Mouse (Mus musculus): ENCODE measurements around the gene Gorasp2. TPM values are rescaled to one million over a fixed set of nuclear protein-coding genes. Genes with fewer than 3 reads are reported as not detected.

Gorasp2 gene
- polyA plus RNA-seq, 1 experiment from 2014 or later, result 147 TPM

DNA sequence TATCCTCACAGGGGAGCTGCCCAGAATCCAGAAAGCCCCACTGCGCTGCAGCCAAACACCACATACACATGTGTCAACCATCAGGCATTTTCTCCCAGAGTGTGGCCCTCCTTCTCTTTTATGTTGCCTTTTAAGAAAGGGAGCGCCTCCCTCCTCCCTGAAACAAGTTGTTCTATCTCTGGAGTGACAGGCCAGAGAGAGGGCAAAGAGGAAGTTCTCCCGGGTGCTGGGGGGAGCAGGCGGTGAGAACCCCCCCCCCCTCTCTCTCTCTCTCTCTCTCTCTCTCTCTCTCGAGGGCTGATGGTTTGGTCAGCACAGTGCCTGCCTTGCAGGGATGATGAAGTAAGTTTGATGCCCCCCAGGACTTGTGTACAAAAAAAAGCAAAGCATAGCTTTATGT lies 41.0 kb downstream of the Gorasp2 start:
- H3K36me3 ChIP-seq (ENCODE audit: control insufficient read depth, insufficient read depth, low read length), result no peaks in the 10 kb centered on the region
- no peaks in the 10 kb centered on the region for H3K4me1 ChIP-seq (replicated peaks; ENCODE audit: control insufficient read depth, insufficient read depth, low read length)
- no peak overlapping the region for H3K4me2 ChIP-seq (replicated peaks; ENCODE audit: low read depth, low read length)
- DNase-seq (ENCODE audit: low spot score) (no peak), ATAC-seq (ENCODE audit: low FRiP score) (no peak)
- H3K27me3 ChIP-seq (ENCODE audit: control insufficient read depth, insufficient read depth, low read length), result no peaks in the 10 kb centered on the region
- no peaks in the 10 kb centered on the region for H3K9me3 ChIP-seq (ENCODE audit: control insufficient read depth, low read length)
- WGBS, result 38% methylated on average over 5 of the region's 5 CpGs
- no peak overlapping the region for H3K27ac ChIP-seq (ENCODE audit: low read depth, low read length)
- H3K4me3 ChIP-seq (ENCODE audit: low read depth, low read length), result no peak overlapping the region
- H3K9ac ChIP-seq (ENCODE audit: low read depth, low read length), result no peak overlapping the region

DNA sequence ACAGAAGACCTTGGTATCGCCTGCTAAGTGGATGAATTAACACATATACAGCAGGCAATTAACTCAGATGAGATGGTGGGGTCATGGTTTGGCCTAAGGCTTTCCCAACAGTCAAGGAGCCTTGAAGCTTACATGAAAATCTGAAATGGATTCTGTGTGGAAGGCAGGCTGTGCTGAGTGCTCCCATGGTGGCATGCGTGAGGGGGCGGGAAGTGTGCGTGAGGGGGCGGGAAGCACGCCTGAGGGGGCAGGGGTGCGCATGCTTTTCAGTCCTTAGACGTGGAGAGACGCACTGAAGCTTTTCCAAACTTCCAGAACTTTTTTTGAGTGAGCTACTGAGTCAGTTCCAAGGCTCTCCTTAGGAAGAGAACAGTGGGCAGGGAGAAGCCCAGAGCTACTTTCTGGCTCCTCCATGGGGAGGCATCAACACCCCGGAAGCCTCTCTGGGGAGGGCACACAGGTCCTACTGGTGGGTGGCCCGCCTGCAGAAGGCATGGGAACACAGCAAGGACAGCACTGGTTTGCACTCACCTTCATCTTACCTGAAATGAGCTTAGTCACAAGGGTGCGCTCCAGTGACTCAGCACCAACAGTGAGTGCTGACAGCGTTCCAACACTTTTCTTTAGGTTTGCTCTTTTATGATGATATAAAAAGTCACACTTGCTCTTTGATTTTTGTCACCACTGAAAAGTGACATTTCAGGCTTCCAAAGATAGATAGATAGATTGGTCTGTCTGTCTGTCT lies 47.8 kb downstream of the Gorasp2 start:
- no peaks in the 10 kb centered on the region for H3K9me3 ChIP-seq (ENCODE audit: control insufficient read depth, low read length)
- H3K4me1 ChIP-seq (replicated peaks; ENCODE audit: control insufficient read depth, insufficient read depth, low read length), result no peaks in the 10 kb centered on the region
- no peak overlapping the region for H3K27ac ChIP-seq (ENCODE audit: low read depth, low read length)
- H3K27me3 ChIP-seq (ENCODE audit: control insufficient read depth, insufficient read depth, low read length), result no peaks in the 10 kb centered on the region
- H3K4me2 ChIP-seq (replicated peaks; ENCODE audit: low read depth, low read length), result no peak overlapping the region
- no peak for DNase-seq (ENCODE audit: low spot score)
- no peak overlapping the region for H3K4me3 ChIP-seq (ENCODE audit: low read depth, low read length)
- WGBS, result 81% methylated on average over 13 of the region's 13 CpGs
- ATAC-seq (ENCODE audit: low FRiP score), result no peak
- no peak overlapping the region for H3K9ac ChIP-seq (ENCODE audit: low read depth, low read length)
- peaks cover 5% of the 10 kb centered on the region; the same call in 1 of the 2 replicates for H3K36me3 ChIP-seq (ENCODE audit: control insufficient read depth, insufficient read depth, low read length)

DNA sequence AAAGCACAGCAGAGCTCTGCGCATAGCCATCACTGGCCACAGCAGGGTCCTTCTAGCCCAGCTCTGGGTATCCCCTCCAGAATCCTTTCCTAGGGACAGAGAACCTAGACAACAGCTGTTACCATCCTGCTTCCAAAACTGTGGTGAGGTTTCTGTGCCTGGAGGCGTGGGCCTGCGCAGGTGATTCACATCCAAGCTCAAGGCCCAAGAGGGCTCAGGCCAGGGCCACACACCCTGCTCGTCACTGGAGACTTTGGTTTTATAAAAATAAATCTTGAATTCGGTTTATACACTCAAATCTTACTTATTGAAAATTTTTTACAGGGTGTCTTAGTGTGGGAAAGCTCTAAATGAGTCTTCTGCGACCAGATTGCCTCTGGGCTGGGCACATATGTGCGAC lies 48.9 kb downstream of the Gorasp2 start:
- DNase-seq (ENCODE audit: low spot score) (no peak), ATAC-seq (ENCODE audit: low FRiP score) (no peak)
- H3K4me2 ChIP-seq (replicated peaks; ENCODE audit: low read depth, low read length), result no peak overlapping the region
- no peaks in the 10 kb centered on the region for H3K4me1 ChIP-seq (replicated peaks; ENCODE audit: control insufficient read depth, insufficient read depth, low read length)
- no peak overlapping the region for H3K9ac ChIP-seq (ENCODE audit: low read depth, low read length)
- no peak overlapping the region for H3K27ac ChIP-seq (ENCODE audit: low read depth, low read length)
- H3K27me3 ChIP-seq (ENCODE audit: control insufficient read depth, insufficient read depth, low read length), result no peaks in the 10 kb centered on the region
- 96% methylated on average over 7 of the region's 7 CpGs for WGBS
- peaks cover 8% of the 10 kb centered on the region; the same call in 1 of the 2 replicates for H3K36me3 ChIP-seq (ENCODE audit: control insufficient read depth, insufficient read depth, low read length)
- no peak overlapping the region for H3K4me3 ChIP-seq (ENCODE audit: low read depth, low read length)
- no peaks in the 10 kb centered on the region for H3K9me3 ChIP-seq (ENCODE audit: control insufficient read depth, low read length)

DNA sequence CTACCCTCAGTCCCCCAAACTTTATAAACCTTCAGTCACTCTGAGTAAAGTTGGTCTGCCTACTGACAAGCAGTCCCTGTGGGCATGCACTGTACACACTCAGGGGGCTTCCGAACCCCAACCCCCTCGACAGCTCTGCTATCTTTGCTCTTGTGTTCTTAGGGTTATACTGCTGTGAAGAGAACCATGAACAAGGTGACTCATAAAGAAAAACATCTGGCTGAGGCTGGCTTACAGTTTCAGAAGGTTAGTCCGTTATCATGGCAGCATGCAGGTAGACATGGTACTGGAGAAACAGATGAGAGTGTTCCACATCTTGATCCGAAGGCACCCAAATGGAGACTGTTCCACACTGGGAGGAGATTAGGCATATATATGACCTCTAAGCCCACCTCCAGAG lies 49.5 kb downstream of the Gorasp2 start:
- Histone ChIP-seq H3K4me1 (replicated peaks; ENCODE audit: control insufficient read depth, insufficient read depth, low read length) (no peaks in the 10 kb centered on the region), H3K9me3 (ENCODE audit: control insufficient read depth, low read length) (no peaks in the 10 kb centered on the region), H3K36me3 (ENCODE audit: control insufficient read depth, insufficient read depth, low read length) (peaks cover 8% of the 10 kb centered on the region; the same call in 1 of the 2 replicates), H3K4me2 (replicated peaks; ENCODE audit: low read depth, low read length) (no peak overlapping the region), H3K4me3 (ENCODE audit: low read depth, low read length) (no peak overlapping the region), H3K9ac (ENCODE audit: low read depth, low read length) (no peak overlapping the region), H3K27ac (ENCODE audit: low read depth, low read length) (no peak overlapping the region), H3K27me3 (ENCODE audit: control insufficient read depth, insufficient read depth, low read length) (no peaks in the 10 kb centered on the region)
- WGBS, result 94% methylated on average over 4 of the region's 4 CpGs
- ATAC-seq (ENCODE audit: low FRiP score) (no peak), DNase-seq (ENCODE audit: low spot score) (no peak)

DNA sequence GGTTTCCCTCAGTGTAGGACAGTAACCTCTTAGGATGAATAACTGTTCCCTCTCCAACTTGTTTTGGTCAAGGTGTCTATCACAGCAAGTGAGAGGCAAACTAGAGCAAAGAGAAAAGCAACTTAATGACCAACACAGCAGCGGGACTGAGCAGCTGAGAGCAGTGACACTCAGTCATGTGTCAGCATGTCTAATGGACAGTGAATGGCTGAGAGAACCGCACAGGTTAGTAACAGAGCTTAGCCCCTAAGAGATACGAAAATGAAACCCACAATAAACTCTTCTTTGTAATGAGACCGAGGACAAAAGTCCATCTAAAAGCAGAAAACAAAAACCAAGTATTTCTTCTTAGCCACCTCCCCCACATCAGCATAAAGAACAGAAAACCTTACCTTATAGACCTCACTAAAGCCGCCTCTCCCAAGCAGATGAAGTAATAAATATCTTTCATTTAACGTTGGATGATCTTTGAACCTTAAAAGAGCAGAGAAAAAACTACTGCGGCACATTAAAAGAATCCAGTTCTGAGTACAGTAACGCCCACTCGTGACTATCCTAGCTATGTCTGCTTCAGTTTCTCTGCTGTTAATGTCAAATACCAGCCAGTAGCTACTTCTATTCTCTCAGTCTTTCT lies 62.4 kb downstream of the Gorasp2 start:
- Histone ChIP-seq H3K4me2 (replicated peaks; ENCODE audit: low read depth, low read length) (no peak overlapping the region), H3K27me3 (ENCODE audit: control insufficient read depth, insufficient read depth, low read length) (no peaks in the 10 kb centered on the region), H3K4me1 (replicated peaks; ENCODE audit: control insufficient read depth, insufficient read depth, low read length) (no peaks in the 10 kb centered on the region), H3K4me3 (ENCODE audit: low read depth, low read length) (no peak overlapping the region), H3K27ac (ENCODE audit: low read depth, low read length) (no peak overlapping the region), H3K9ac (ENCODE audit: low read depth, low read length) (no peak overlapping the region), H3K9me3 (ENCODE audit: control insufficient read depth, low read length) (no peaks in the 10 kb centered on the region), H3K36me3 (ENCODE audit: control insufficient read depth, insufficient read depth, low read length) (no peaks in the 10 kb centered on the region)
- 91% methylated on average over 9 of the region's 9 CpGs for WGBS
- no peak for DNase-seq (ENCODE audit: low spot score)
- ATAC-seq (ENCODE audit: low FRiP score), result no peak

DNA sequence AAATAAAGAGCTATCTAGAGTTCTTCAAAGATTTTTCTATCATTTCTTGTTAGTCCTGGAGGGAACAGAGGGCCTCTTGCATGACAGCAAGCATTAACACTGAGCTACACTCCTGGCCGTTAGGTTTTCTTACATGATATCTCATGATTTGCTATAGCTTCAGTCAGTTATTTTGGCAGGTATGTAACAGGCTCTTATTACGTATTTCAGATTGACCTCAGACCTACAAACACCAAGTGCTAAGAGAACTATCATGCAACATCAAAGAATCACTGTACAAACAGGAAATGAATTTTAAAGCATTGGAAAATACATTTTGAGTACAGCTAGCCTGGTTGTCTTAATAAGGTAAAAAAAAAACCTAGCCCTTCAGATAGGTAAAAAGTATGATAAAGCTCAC lies 65.7 kb downstream of the Gorasp2 start:
- DNase-seq (ENCODE audit: low spot score), result no peak
- Histone ChIP-seq H3K9ac (ENCODE audit: low read depth, low read length) (no peak overlapping the region), H3K27ac (ENCODE audit: low read depth, low read length) (no peak overlapping the region), H3K9me3 (ENCODE audit: control insufficient read depth, low read length) (no peaks in the 10 kb centered on the region), H3K4me2 (replicated peaks; ENCODE audit: low read depth, low read length) (no peak overlapping the region), H3K4me3 (ENCODE audit: low read depth, low read length) (no peak overlapping the region), H3K36me3 (ENCODE audit: control insufficient read depth, insufficient read depth, low read length) (no peaks in the 10 kb centered on the region), H3K4me1 (replicated peaks; ENCODE audit: control insufficient read depth, insufficient read depth, low read length) (no peaks in the 10 kb centered on the region), H3K27me3 (ENCODE audit: control insufficient read depth, insufficient read depth, low read length) (no peaks in the 10 kb centered on the region)
- WGBS, result 85% methylated on average over 2 of the region's 2 CpGs
- ATAC-seq (ENCODE audit: low FRiP score), result no peak

DNA sequence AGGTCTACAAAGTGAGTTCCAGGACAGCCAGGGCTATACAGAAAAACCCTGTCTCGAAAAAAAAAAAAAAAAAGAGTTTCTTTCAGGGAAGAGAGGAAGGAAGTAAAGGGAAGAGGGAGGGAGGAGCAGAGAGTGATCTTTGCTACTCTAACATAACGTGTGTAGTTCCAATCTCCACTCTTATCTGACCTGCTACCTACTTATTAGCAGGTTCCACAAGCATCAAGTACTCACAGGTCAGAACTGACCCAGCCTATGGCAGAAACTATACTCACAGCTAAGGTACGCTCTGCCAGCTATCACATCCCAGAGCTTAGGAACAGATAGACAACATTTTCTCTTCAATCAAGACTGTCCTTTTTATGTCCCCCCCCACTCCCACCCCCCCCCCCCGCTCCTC lies 74.2 kb downstream of the Gorasp2 start:
- H3K4me2 ChIP-seq (replicated peaks; ENCODE audit: low read depth, low read length), result no peak overlapping the region
- no peaks in the 10 kb centered on the region for H3K36me3 ChIP-seq (ENCODE audit: control insufficient read depth, insufficient read depth, low read length)
- 79% methylated on average over 4 of the region's 4 CpGs for WGBS
- H3K27me3 ChIP-seq (ENCODE audit: control insufficient read depth, insufficient read depth, low read length), result no peaks in the 10 kb centered on the region
- H3K4me3 ChIP-seq (ENCODE audit: low read depth, low read length), result no peak overlapping the region
- DNase-seq (ENCODE audit: low spot score) (no peak), ATAC-seq (ENCODE audit: low FRiP score) (no peak)
- no peaks in the 10 kb centered on the region for H3K9me3 ChIP-seq (ENCODE audit: control insufficient read depth, low read length)
- no peaks in the 10 kb centered on the region for H3K4me1 ChIP-seq (replicated peaks; ENCODE audit: control insufficient read depth, insufficient read depth, low read length)
- no peak overlapping the region for H3K27ac ChIP-seq (ENCODE audit: low read depth, low read length)
- no peak overlapping the region for H3K9ac ChIP-seq (ENCODE audit: low read depth, low read length)

DNA sequence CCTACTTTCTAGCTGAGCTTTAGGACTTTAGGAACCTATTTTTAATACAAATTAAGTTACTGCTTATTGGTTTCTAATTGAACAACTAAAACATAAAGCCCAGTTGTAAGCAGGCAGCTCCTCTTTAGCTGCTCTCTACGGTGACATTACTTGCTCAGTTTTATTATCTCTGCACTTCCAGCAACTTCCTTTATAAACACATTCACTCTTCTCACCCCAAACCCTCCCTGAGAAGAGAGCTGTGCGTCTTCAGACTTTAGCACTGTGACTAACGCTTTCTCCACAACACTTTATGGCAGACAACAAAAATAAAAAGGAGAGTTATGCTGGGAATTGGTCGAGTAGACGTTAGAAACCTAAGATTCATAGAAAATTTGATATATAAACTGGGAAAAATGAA lies 74.6 kb downstream of the Gorasp2 start:
- H3K9me3 ChIP-seq (ENCODE audit: control insufficient read depth, low read length), result no peaks in the 10 kb centered on the region
- ATAC-seq (ENCODE audit: low FRiP score) (no peak), DNase-seq (ENCODE audit: low spot score) (no peak)
- no peaks in the 10 kb centered on the region for H3K27me3 ChIP-seq (ENCODE audit: control insufficient read depth, insufficient read depth, low read length)
- 95% methylated on average over 5 of the region's 5 CpGs for WGBS
- no peak overlapping the region for H3K27ac ChIP-seq (ENCODE audit: low read depth, low read length)
- no peak overlapping the region for H3K4me2 ChIP-seq (replicated peaks; ENCODE audit: low read depth, low read length)
- H3K9ac ChIP-seq (ENCODE audit: low read depth, low read length), result no peak overlapping the region
- no peaks in the 10 kb centered on the region for H3K36me3 ChIP-seq (ENCODE audit: control insufficient read depth, insufficient read depth, low read length)
- H3K4me3 ChIP-seq (ENCODE audit: low read depth, low read length), result no peak overlapping the region
- no peaks in the 10 kb centered on the region for H3K4me1 ChIP-seq (replicated peaks; ENCODE audit: control insufficient read depth, insufficient read depth, low read length)

DNA sequence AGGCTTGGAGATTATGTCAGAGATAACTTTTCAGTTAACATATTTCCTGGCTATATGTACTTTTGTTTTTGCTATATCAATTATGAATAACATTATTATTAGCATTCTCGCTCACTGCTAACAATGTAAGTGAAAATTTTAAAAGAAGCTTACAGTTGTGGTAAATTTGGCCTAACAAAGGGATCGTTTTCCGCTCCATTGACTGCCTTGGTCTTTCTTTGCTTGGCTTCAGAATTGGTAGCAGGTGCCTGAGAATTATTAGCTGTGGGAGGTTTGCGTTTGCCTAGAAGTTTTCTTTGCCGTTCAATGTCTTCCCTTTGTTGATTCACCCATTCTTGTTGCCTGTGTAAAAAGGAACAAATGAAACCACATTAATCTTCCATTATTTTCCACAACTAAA lies 80.5 kb downstream of the Gorasp2 start:
- ATAC-seq (ENCODE audit: low FRiP score) (no peak), DNase-seq (ENCODE audit: low spot score) (no peak)
- H3K4me1 ChIP-seq (replicated peaks; ENCODE audit: control insufficient read depth, insufficient read depth, low read length), result no peaks in the 10 kb centered on the region
- H3K27me3 ChIP-seq (ENCODE audit: control insufficient read depth, insufficient read depth, low read length), result no peaks in the 10 kb centered on the region
- no peak overlapping the region for H3K27ac ChIP-seq (ENCODE audit: low read depth, low read length)
- no peak overlapping the region for H3K9ac ChIP-seq (ENCODE audit: low read depth, low read length)
- no peak overlapping the region for H3K4me2 ChIP-seq (replicated peaks; ENCODE audit: low read depth, low read length)
- WGBS, result 63% methylated on average over 5 of the region's 5 CpGs
- H3K4me3 ChIP-seq (ENCODE audit: low read depth, low read length), result no peak overlapping the region
- 0 out of 2 replicates have a peak, but pooled peaks cover 5% of the 10 kb centered on the region for H3K36me3 ChIP-seq (ENCODE audit: control insufficient read depth, insufficient read depth, low read length)
- H3K9me3 ChIP-seq (ENCODE audit: control insufficient read depth, low read length), result no peaks in the 10 kb centered on the region

Measured in hindbrain, embryonic 11.5 days (tissue).